Mouse (Mus musculus): Measurements from ENCODE around the gene Tyro3.

GRCm38 (mm10) chr2:119818668-119819272 is 21.2 kb downstream of the Tyro3 start:
- no peak for TF ChIP-seq POLR2A (IDR thresholded peaks at IDR 0.05; ENCODE audit: insufficient read depth, low read length)
- no peak for TF ChIP-seq EP300 (IDR thresholded peaks at IDR 0.05; ENCODE audit: insufficient read depth, low read depth, low read length)
- no peak for TF ChIP-seq CTCF (IDR thresholded peaks at IDR 0.05; ENCODE audit: low read depth, low read length)
